Mouse (Mus musculus) kidney, embryonic 15.5 days (tissue): ENCODE measurements around the gene Tmc1. TPM values are rescaled to one million over a fixed set of nuclear protein-coding genes. Genes with fewer than 3 reads are reported as not detected.
A peak's percentile ranks its signal among the peaks of the same experiment; 100 is the strongest.

Experiments used
- ATAC-seq: fragments of 200-750 bp; cut with Nextera tagmentation; replicated peaks from 2 replicates; pipeline ENCODE4 v1.8.0; 2017; ENCODE audit warnings: moderate TSS enrichment; ENCODE audit not compliant: low FRiP score
- H3K27ac ChIP-seq: fragments of 300-500 bp; sonication (generic); 2 replicates; pipeline ENCODE4 v1.5.1; 2015; ENCODE audit warnings: mild to moderate bottlenecking, inconsistent platforms
- H3K27me3 ChIP-seq: fragments of 300-500 bp; sonication (generic); 2 replicates; pipeline ENCODE4 v1.6.1; 2015; ENCODE audit warnings: inconsistent platforms
- H3K36me3 ChIP-seq: fragments of 300-500 bp; sonication (generic); 2 replicates; pipeline ENCODE4 v1.6.1; 2015; ENCODE audit warnings: inconsistent platforms
- H3K4me1 ChIP-seq: fragments of 300-500 bp; sonication (generic); 2 replicates; pipeline ENCODE4 v1.6.1; 2015; ENCODE audit warnings: inconsistent platforms
- H3K4me2 ChIP-seq: fragments of 300-500 bp; sonication (generic); 2 replicates; pipeline ENCODE4 v1.6.1; 2015; ENCODE audit warnings: moderate library complexity, mild to moderate bottlenecking, inconsistent platforms
- H3K4me3 ChIP-seq: fragments of 300-500 bp; sonication (generic); replicated peaks from 2 replicates; pipeline ENCODE4 v1.5.1; 2015; ENCODE audit warnings: mild to moderate bottlenecking, inconsistent platforms
- H3K9ac ChIP-seq: fragments of 300-500 bp; sonication (generic); 2 replicates; pipeline ENCODE4 v1.6.1; 2015; ENCODE audit warnings: mild to moderate bottlenecking, inconsistent platforms
- H3K9me3 ChIP-seq: fragments of 300-500 bp; sonication (generic); replicated peaks from 2 replicates; pipeline ENCODE4 v1.6.1; 2016; ENCODE audit warnings: inconsistent platforms
- WGBS: fragments of 180-500 bp; shearing (Covaris S2); methylation state at CpG from one replicate; pipeline ENCODE4 v1.1.7; 2015; ENCODE audit warnings: mixed read lengths; 5-methylcytosine and 5-hydroxymethylcytosine counted together
- polyA plus RNA-seq: library from polyadenylated mRNA; unstranded; fragments of >200 nt; fragmentation: Nextera tagmentation; extraction: Ambion mirVana; gene quantifications from 2 replicates; pipeline ENCODE4 v1.2.1, GENCODE M21; 2015

Tmc1 gene
- 0.08 TPM in 1 of 2 replicates, not detected in the other for polyA plus RNA-seq

- H3K9ac ChIP-seq, result no peak within 1 kb of the TSS
- no peak within 1 kb of the TSS for H3K4me2 ChIP-seq
- H3K4me3 ChIP-seq, result no peak within 1 kb of the TSS
- no peaks in the 10 kb centered on the region for H3K36me3 ChIP-seq
- H3K4me1 ChIP-seq, result no peaks in the 10 kb centered on the region
- no peaks in the 10 kb centered on the region for H3K27me3 ChIP-seq
- no peak for ATAC-seq
- 75% methylated on average over 6 of the region's 6 CpGs for WGBS
- peaks cover 6% of the 10 kb centered on the region for H3K9me3 ChIP-seq
- no peak within 1 kb of the TSS for H3K27ac ChIP-seq
These were observed at the start of gene Tmc1 for GRCm38 (mm10) chr19:20953874-20954273. Gene Tmc1 (minus strand): TSS chr19:20954202.

- Histone ChIP-seq H3K4me3 (no peak overlapping the region), H3K27me3 (no peaks in the 10 kb centered on the region), H3K36me3 (no peaks in the 10 kb centered on the region), H3K9ac (no peak overlapping the region), H3K4me2 (no peak overlapping the region), H3K27ac (no peak overlapping the region), H3K4me1 (no peaks in the 10 kb centered on the region), H3K9me3 (no peaks in the 10 kb centered on the region)
- no peak for ATAC-seq
These were observed 47.5 kb upstream of the Tmc1 start for GRCm38 (mm10) chr19:21001552-21001951.

- H3K36me3 ChIP-seq, result no peaks in the 10 kb centered on the region
- no peak overlapping the region for H3K4me2 ChIP-seq
- no peaks in the 10 kb centered on the region for H3K9me3 ChIP-seq
- no peak overlapping the region for H3K27ac ChIP-seq
- H3K4me1 ChIP-seq, result no peaks in the 10 kb centered on the region
- H3K27me3 ChIP-seq, result no peaks in the 10 kb centered on the region
- ATAC-seq, result no peak
- no peak overlapping the region for H3K9ac ChIP-seq
- no peak overlapping the region for H3K4me3 ChIP-seq
- WGBS, result 83% methylated on average over 2 of the region's 2 CpGs
These were observed 25.2 kb upstream of the Tmc1 start for GRCm38 (mm10) chr19:20979244-20979643.

GRCm38 (mm10) chr19:20978148-20978547 lies 24.1 kb upstream of the Tmc1 start:
- H3K4me3 ChIP-seq, result no peak overlapping the region
- H3K4me1 ChIP-seq, result no peaks in the 10 kb centered on the region
- no peak overlapping the region for H3K4me2 ChIP-seq
- no peak overlapping the region for H3K9ac ChIP-seq
- H3K27me3 ChIP-seq, result no peaks in the 10 kb centered on the region
- H3K9me3 ChIP-seq, result no peaks in the 10 kb centered on the region
- 40% methylated on average over 1 of the region's 1 CpGs for WGBS
- H3K27ac ChIP-seq, result no peak overlapping the region
- H3K36me3 ChIP-seq, result no peaks in the 10 kb centered on the region
- no peak for ATAC-seq

- Histone ChIP-seq H3K9me3 (no peaks in the 10 kb centered on the region), H3K9ac (no peak overlapping the region), H3K4me2 (no peak overlapping the region), H3K27me3 (no peaks in the 10 kb centered on the region), H3K4me3 (no peak overlapping the region), H3K27ac (no peak overlapping the region), H3K36me3 (no peaks in the 10 kb centered on the region), H3K4me1 (no peaks in the 10 kb centered on the region)
- no peak for ATAC-seq
- WGBS, result 81% methylated on average over 1 of the region's 1 CpGs
These were observed 17.9 kb upstream of the Tmc1 start for GRCm38 (mm10) chr19:20971926-20972325.

- Histone ChIP-seq H3K27me3 (no peaks in the 10 kb centered on the region), H3K4me3 (no peak overlapping the region), H3K36me3 (no peaks in the 10 kb centered on the region), H3K4me2 (no peak overlapping the region), H3K4me1 (no peaks in the 10 kb centered on the region), H3K9me3 (peaks cover 6% of the 10 kb centered on the region), H3K27ac (no peak overlapping the region), H3K9ac (no peak overlapping the region)
- 86% methylated on average over 5 of the region's 5 CpGs for WGBS
- no peak for ATAC-seq
These were observed 813 bp upstream of the Tmc1 start for GRCm38 (mm10) chr19:20954815-20955214.

- no peak overlapping the region for H3K4me3 ChIP-seq
- H3K9ac ChIP-seq, result no peak overlapping the region
- no peaks in the 10 kb centered on the region for H3K36me3 ChIP-seq
- WGBS, result 60% methylated on average over 4 of the region's 4 CpGs
- ATAC-seq, result no peak
- no peaks in the 10 kb centered on the region for H3K9me3 ChIP-seq
- H3K4me2 ChIP-seq, result no peak overlapping the region
- H3K27ac ChIP-seq, result no peak overlapping the region
- H3K27me3 ChIP-seq, result no peaks in the 10 kb centered on the region
- H3K4me1 ChIP-seq, result no peaks in the 10 kb centered on the region
These were observed 9.6 kb downstream of the Tmc1 start for GRCm38 (mm10) chr19:20944446-20944845.

- no peak; the same call in 1 of the 2 replicates for ATAC-seq
- Histone ChIP-seq H3K4me2 (peak overlapping the region; percentile 43), H3K9me3 (no peaks in the 10 kb centered on the region), H3K27ac (peak overlapping the region; percentile 84), H3K4me1 (peaks cover 11% of the 10 kb centered on the region; the same call in 1 of the 2 replicates), H3K36me3 (no peaks in the 10 kb centered on the region), H3K9ac (no peak overlapping the region), H3K27me3 (no peaks in the 10 kb centered on the region), H3K4me3 (0 out of 2 replicates have a peak overlapping the region, but pooled peaks have one; percentile 3)
- WGBS, result 37% methylated on average over 7 of the region's 7 CpGs
These were observed 29.7 kb downstream of the Tmc1 start for GRCm38 (mm10) chr19:20924282-20924681.

GRCm38 (mm10) chr19:20923336-20924211 lies 30.4 kb downstream of the Tmc1 start:
- ATAC-seq, result peak; percentile 80
- WGBS, result 7% methylated on average over 10 of the region's 10 CpGs

GRCm38 (mm10) chr19:20918241-20918640 lies 35.8 kb downstream of the Tmc1 start:
- ATAC-seq, result no peak
- H3K4me3 ChIP-seq, result no peak overlapping the region
- H3K27ac ChIP-seq, result no peak overlapping the region
- H3K36me3 ChIP-seq, result no peaks in the 10 kb centered on the region
- H3K9ac ChIP-seq, result no peak overlapping the region
- H3K4me2 ChIP-seq, result no peak overlapping the region
- 89% methylated on average over 4 of the region's 4 CpGs for WGBS
- no peaks in the 10 kb centered on the region for H3K9me3 ChIP-seq
- H3K27me3 ChIP-seq, result no peaks in the 10 kb centered on the region
- H3K4me1 ChIP-seq, result no peaks in the 10 kb centered on the region

More at GRCm38 (mm10) chr19:20923336-20924211, 30.4 kb downstream of the Tmc1 start:
- H3K9me3 ChIP-seq, result no peaks in the 10 kb centered on the region
- H3K4me3 ChIP-seq, result no peak overlapping the region
- H3K4me2 ChIP-seq, result peak overlapping the region; percentile 43
- H3K27ac ChIP-seq, result peak overlapping the region; percentile 84
- H3K27me3 ChIP-seq, result no peaks in the 10 kb centered on the region
- H3K9ac ChIP-seq, result no peak overlapping the region
- peaks cover 11% of the 10 kb centered on the region; the same call in 1 of the 2 replicates for H3K4me1 ChIP-seq
- no peaks in the 10 kb centered on the region for H3K36me3 ChIP-seq

- no peak for ATAC-seq
These were observed 38.9 kb downstream of the Tmc1 start for GRCm38 (mm10) chr19:20915151-20915550.

GRCm38 (mm10) chr19:20910356-20910755 lies 43.6 kb downstream of the Tmc1 start:
- Histone ChIP-seq H3K27ac (no peak overlapping the region), H3K9me3 (no peaks in the 10 kb centered on the region), H3K4me1 (no peaks in the 10 kb centered on the region), H3K4me3 (no peak overlapping the region), H3K4me2 (no peak overlapping the region), H3K27me3 (no peaks in the 10 kb centered on the region), H3K9ac (no peak overlapping the region), H3K36me3 (no peaks in the 10 kb centered on the region)
- 60% methylated on average over 5 of the region's 5 CpGs for WGBS
- no peak for ATAC-seq

More at GRCm38 (mm10) chr19:20915151-20915550, 38.9 kb downstream of the Tmc1 start:
- no peaks in the 10 kb centered on the region for H3K36me3 ChIP-seq
- whole genome bisulfite sequencing, result 92% methylated on average over 2 of the region's 2 CpGs
- H3K9ac ChIP-seq, result no peak overlapping the region
- no peaks in the 10 kb centered on the region for H3K27me3 ChIP-seq
- no peak overlapping the region for H3K4me3 ChIP-seq
- H3K4me1 ChIP-seq, result no peaks in the 10 kb centered on the region
- H3K27ac ChIP-seq, result no peak overlapping the region
- H3K4me2 ChIP-seq, result no peak overlapping the region
- no peaks in the 10 kb centered on the region for H3K9me3 ChIP-seq
